Mouse (Mus musculus) heart, embryonic 11.5 days (tissue): ENCODE data around the gene Map3k6. TPM values are rescaled to one million over a fixed set of nuclear protein-coding genes. Genes with fewer than 3 reads are reported as not detected.

Experiments
- ATAC-seq: fragments of 200-750 bp; cut with Nextera tagmentation; replicated peaks from 2 replicates; pipeline ENCODE4 v1.8.0; 2017; ENCODE audit warnings: moderate library complexity; ENCODE audit not compliant: insufficient number of reproducible peaks, low FRiP score, low TSS enrichment
- H3K27ac ChIP-seq: fragments of 300-500 bp; sonication (generic); 2 replicates; pipeline ENCODE4 v1.5.1; 2014; ENCODE audit warnings: mild to moderate bottlenecking, low read depth, low read length
- H3K27me3 ChIP-seq: fragments of 300-500 bp; sonication (generic); 2 replicates; pipeline ENCODE4 v1.6.1; 2014; ENCODE audit warnings: mild to moderate bottlenecking, low read length, mixed read lengths; ENCODE audit not compliant: control insufficient read depth, insufficient read depth
- H3K36me3 ChIP-seq: fragments of 300-500 bp; sonication (generic); 2 replicates; pipeline ENCODE4 v1.6.1; 2014; ENCODE audit warnings: mild to moderate bottlenecking, low read length, moderate library complexity, mixed read lengths; ENCODE audit not compliant: control insufficient read depth, insufficient read depth
- H3K4me1 ChIP-seq: fragments of 300-500 bp; sonication (generic); 2 replicates; pipeline ENCODE4 v1.6.1; 2014; ENCODE audit warnings: low read length; ENCODE audit not compliant: control insufficient read depth, insufficient read depth
- H3K4me2 ChIP-seq: fragments of 300-500 bp; sonication (generic); 2 replicates; pipeline ENCODE4 v1.6.1; 2014; ENCODE audit warnings: mild to moderate bottlenecking, moderate library complexity
- H3K4me3 ChIP-seq: fragments of 300-500 bp; sonication (generic); 2 replicates; pipeline ENCODE4 v1.5.1; 2014; ENCODE audit warnings: low read depth, low read length
- H3K9ac ChIP-seq: fragments of 300-500 bp; sonication (generic); 2 replicates; pipeline ENCODE4 v1.6.1; 2014; ENCODE audit warnings: mild to moderate bottlenecking, low read depth, low read length, moderate library complexity
- H3K9me3 ChIP-seq: fragments of 300-500 bp; sonication (generic); replicated peaks from 2 replicates; pipeline ENCODE4 v1.6.1; 2016; ENCODE audit warnings: low read length; ENCODE audit not compliant: control insufficient read depth
- WGBS: fragments of 180-500 bp; shearing (Covaris S2); extraction: QIAGEN DNeasy Blood & Tissue Kit; methylation state at CpG from one replicate; pipeline ENCODE4 v1.1.7; 2014; ENCODE audit not compliant: insufficient replicate concordance; 5-methylcytosine and 5-hydroxymethylcytosine counted together
- polyA plus RNA-seq: library from polyadenylated mRNA; unstranded; fragments of >200 nt; fragmentation: Nextera tagmentation; extraction: Ambion mirVana; gene quantifications from 2 replicates; pipeline ENCODE4 v1.2.1, GENCODE M21; 2014

Gene Map3k6
- polyA plus RNA-seq, 1 experiment from 2014 or later, result 1.7 TPM

GRCm38 (mm10) chr4:133251214-133251613 lies 10.6 kb downstream of the Map3k6 start:
- peak overlapping the region; percentile 29; the same call in 1 of the 2 replicates for H3K9ac ChIP-seq
- H3K4me2 ChIP-seq, result peak overlapping the region; percentile 69
- H3K9me3 ChIP-seq, result no peaks in the 10 kb centered on the region
- peaks cover 82% of the 10 kb centered on the region for H3K27me3 ChIP-seq
- ATAC-seq, result no peak
- H3K4me3 ChIP-seq, result peak overlapping the region; percentile 39
- H3K4me1 ChIP-seq, result peaks cover 18% of the 10 kb centered on the region
- no peak overlapping the region for H3K27ac ChIP-seq
- WGBS, result 3% methylated on average over 31 of the region's 31 CpGs
- no peaks in the 10 kb centered on the region for H3K36me3 ChIP-seq

DNA sequence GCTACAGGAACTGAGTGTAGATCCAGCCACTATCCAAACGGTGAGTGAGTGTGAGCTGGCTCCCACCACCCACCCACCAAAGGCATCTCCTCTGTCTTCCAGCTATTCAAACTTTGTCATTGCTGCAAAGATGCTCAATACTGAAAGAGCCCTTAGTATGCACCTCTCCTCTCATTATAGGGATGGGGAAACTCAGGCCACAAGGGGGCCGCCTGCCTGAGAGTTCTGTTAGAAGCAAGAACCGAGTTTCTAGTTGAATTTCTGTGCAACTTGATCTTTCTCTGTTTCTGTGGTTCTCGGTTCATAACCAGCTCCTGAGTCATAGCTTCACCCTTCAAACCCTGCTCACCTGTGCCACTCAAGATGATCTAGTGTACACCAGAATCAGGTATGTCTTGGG lies 11.5 kb downstream of the Map3k6 start:
- ATAC-seq, result no peak
- Histone ChIP-seq H3K4me2 (no peak overlapping the region), H3K4me3 (no peak overlapping the region), H3K36me3 (no peaks in the 10 kb centered on the region), H3K9ac (no peak overlapping the region), H3K27me3 (peaks cover 84% of the 10 kb centered on the region), H3K4me1 (peaks cover 18% of the 10 kb centered on the region), H3K27ac (no peak overlapping the region), H3K9me3 (no peaks in the 10 kb centered on the region)
- 35% methylated on average over 4 of the region's 4 CpGs for WGBS

- H3K27me3 ChIP-seq, result peaks cover 82% of the 10 kb centered on the region
- ATAC-seq, result no peak
- peaks cover 15% of the 10 kb centered on the region for H3K4me1 ChIP-seq
- H3K4me2 ChIP-seq, result no peak overlapping the region
- WGBS, result 79% methylated on average over 12 of the region's 12 CpGs
- H3K4me3 ChIP-seq, result no peak overlapping the region
- no peaks in the 10 kb centered on the region for H3K9me3 ChIP-seq
- no peaks in the 10 kb centered on the region for H3K36me3 ChIP-seq
- H3K9ac ChIP-seq, result no peak overlapping the region
- H3K27ac ChIP-seq, result no peak overlapping the region
Observed at GRCm38 (mm10) chr4:133253412-133253811, 12.8 kb downstream of the Map3k6 start.

GRCm38 (mm10) chr4:133255392-133255791 lies 14.8 kb downstream of the Map3k6 start:
- Histone ChIP-seq H3K4me1 (peaks cover 15% of the 10 kb centered on the region), H3K4me2 (no peak overlapping the region), H3K27ac (no peak overlapping the region), H3K27me3 (peaks cover 69% of the 10 kb centered on the region), H3K4me3 (no peak overlapping the region), H3K9ac (no peak overlapping the region), H3K9me3 (no peaks in the 10 kb centered on the region), H3K36me3 (no peaks in the 10 kb centered on the region)
- WGBS, result 45% methylated on average over 6 of the region's 6 CpGs
- ATAC-seq, result no peak

DNA sequence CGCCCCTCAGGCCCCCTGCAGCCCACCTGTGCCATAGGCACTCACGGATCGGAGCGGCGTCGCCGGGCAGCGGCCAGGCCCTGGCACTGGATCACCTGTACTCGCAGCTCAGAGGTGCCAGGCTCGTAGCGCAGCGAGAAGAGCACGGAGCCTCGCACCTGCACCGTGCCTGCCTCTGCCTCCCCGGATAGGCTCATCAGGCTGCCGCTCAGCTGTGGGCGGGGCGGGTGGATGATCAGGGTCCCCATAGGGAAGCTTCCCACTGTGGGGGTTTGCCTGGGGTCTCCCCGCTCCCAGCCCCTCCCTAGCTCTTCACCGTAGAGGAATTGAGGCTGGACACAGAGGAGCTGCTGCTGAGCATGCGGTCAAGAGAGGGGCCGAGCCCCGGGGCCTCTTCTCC lies 16.2 kb downstream of the Map3k6 start:
- H3K9ac ChIP-seq, result 0 out of 2 replicates have a peak overlapping the region, but pooled peaks have one; percentile 40

DNA sequence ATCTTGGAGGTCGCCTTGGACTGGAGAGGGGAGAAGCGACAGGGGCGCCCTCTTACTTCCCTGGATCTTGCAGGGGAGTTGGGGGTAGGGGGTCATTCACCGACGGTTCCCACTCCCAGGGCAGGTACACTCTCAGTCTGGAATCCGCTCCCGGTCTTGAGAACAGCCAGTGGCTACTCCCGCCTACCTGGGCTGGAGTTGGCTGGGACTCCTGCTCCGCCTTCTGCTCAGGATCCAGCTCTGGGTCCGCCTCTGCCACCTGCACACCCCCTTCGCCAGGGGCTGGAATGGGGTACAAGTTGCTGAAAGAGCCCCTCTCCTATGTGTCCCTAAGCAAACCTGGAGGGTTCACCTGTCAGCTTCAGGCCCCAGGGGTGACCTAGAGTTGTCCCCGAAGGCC lies 16.6 kb downstream of the Map3k6 start:
- H3K27me3 ChIP-seq, result peaks cover 51% of the 10 kb centered on the region
- no peaks in the 10 kb centered on the region for H3K36me3 ChIP-seq
- no peaks in the 10 kb centered on the region for H3K9me3 ChIP-seq
- ATAC-seq, result no peak
- H3K4me2 ChIP-seq, result peak overlapping the region; percentile 8; the same call in 1 of the 2 replicates
- no peak overlapping the region for H3K27ac ChIP-seq
- H3K4me3 ChIP-seq, result no peak overlapping the region
- WGBS, result 33% methylated on average over 12 of the region's 12 CpGs
- peaks cover 3% of the 10 kb centered on the region; the same call in 1 of the 2 replicates for H3K4me1 ChIP-seq
- H3K9ac ChIP-seq, result 0 out of 2 replicates have a peak overlapping the region, but pooled peaks have one; percentile 40

More for the DNA sequence above, 16.2 kb downstream of the Map3k6 start:
- no peak for ATAC-seq
- no peaks in the 10 kb centered on the region for H3K9me3 ChIP-seq
- peaks cover 55% of the 10 kb centered on the region for H3K27me3 ChIP-seq
- no peaks in the 10 kb centered on the region for H3K36me3 ChIP-seq
- WGBS, result 15% methylated on average over 23 of the region's 24 CpGs
- H3K4me3 ChIP-seq, result 0 out of 2 replicates have a peak overlapping the region, but pooled peaks have one; percentile 11
- peaks cover 3% of the 10 kb centered on the region; the same call in 1 of the 2 replicates for H3K4me1 ChIP-seq
- peak overlapping the region; percentile 8; the same call in 1 of the 2 replicates for H3K4me2 ChIP-seq
- no peak overlapping the region for H3K27ac ChIP-seq

DNA sequence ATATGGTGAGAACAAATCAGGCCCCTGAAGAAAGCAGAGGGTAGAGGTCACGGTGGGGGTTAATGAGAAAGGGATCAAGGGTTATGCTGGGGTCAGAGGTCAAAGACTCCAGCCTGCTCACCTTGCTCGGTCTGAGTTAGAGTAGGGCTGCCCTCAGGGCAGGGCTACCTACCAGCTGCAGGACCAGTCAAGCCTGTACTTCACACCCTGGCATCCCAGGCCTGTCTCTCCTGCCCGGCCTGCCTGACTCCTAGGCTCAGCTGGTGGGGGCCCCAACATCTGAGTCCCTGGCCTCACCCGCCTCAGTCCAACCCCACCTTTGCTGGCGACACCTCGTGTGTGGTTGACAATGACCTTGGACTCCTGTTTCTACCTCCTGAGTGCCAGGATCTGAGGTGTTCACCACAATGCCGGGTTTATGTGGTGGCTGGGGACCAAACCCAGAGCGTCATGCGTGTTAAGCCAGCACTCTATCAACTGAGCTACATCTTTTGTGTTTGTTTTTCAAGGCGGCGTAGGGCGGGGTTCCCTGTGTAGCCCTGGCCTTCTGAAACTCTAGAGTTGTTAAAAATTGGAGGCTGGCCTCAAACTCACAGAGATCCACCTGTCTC lies 17.3 kb downstream of the Map3k6 start:
- 64% methylated on average over 12 of the region's 12 CpGs for WGBS
- ATAC-seq, result no peak
- peaks cover 45% of the 10 kb centered on the region for H3K27me3 ChIP-seq
- H3K9me3 ChIP-seq, result no peaks in the 10 kb centered on the region
- H3K36me3 ChIP-seq, result no peaks in the 10 kb centered on the region
- no peak overlapping the region for H3K27ac ChIP-seq
- no peak overlapping the region for H3K4me3 ChIP-seq
- H3K4me1 ChIP-seq, result peaks cover 3% of the 10 kb centered on the region; the same call in 1 of the 2 replicates
- H3K4me2 ChIP-seq, result no peak overlapping the region
- no peak overlapping the region for H3K9ac ChIP-seq

- H3K36me3 ChIP-seq, result peaks cover 27% of the 10 kb centered on the region
- no peak overlapping the region; the same call in 1 of the 2 replicates for H3K9ac ChIP-seq
- 47% methylated on average over 10 of the region's 10 CpGs for WGBS
- no peak overlapping the region for H3K4me3 ChIP-seq
- H3K27me3 ChIP-seq, result peaks cover 18% of the 10 kb centered on the region
- 0 out of 2 replicates have a peak, but pooled peaks cover 3% of the 10 kb centered on the region for H3K9me3 ChIP-seq
- no peak overlapping the region for H3K4me2 ChIP-seq
- H3K27ac ChIP-seq, result no peak overlapping the region
- no peak for ATAC-seq
- H3K4me1 ChIP-seq, result peaks cover 1% of the 10 kb centered on the region; the same call in 1 of the 2 replicates
Observed at GRCm38 (mm10) chr4:133261641-133262374, 21.2 kb downstream of the Map3k6 start.
